Mouse (Mus musculus) stomach, embryonic 15.5 days (tissue): ENCODE measurements around the gene Ccdc162. TPM values are rescaled to one million over a fixed set of nuclear protein-coding genes. Genes with fewer than 3 reads are reported as not detected.

Source experiments
- ATAC-seq: fragments of 200-750 bp; cut with Nextera tagmentation; 2 replicates; pipeline ENCODE4 v1.8.0; 2017; ENCODE audit warnings: low read depth, moderate number of reproducible peaks, moderate TSS enrichment; ENCODE audit not compliant: insufficient read depth, low FRiP score
- H3K27ac ChIP-seq: fragments of 300-500 bp; sonication (generic); 2 replicates; pipeline ENCODE4 v1.5.1; 2015; ENCODE audit warnings: mild to moderate bottlenecking, inconsistent platforms
- H3K27me3 ChIP-seq: fragments of 300-500 bp; sonication (generic); replicated peaks from 2 replicates; pipeline ENCODE4 v1.6.1; 2015; ENCODE audit warnings: inconsistent platforms
- H3K36me3 ChIP-seq: fragments of 300-500 bp; sonication (generic); 2 replicates; pipeline ENCODE4 v1.6.1; 2015; ENCODE audit warnings: inconsistent platforms
- H3K4me1 ChIP-seq: fragments of 300-500 bp; sonication (generic); 2 replicates; pipeline ENCODE4 v1.6.1; 2015; ENCODE audit warnings: inconsistent platforms
- H3K4me2 ChIP-seq: fragments of 300-500 bp; sonication (generic); 2 replicates; pipeline ENCODE4 v1.6.1; 2015; ENCODE audit warnings: mild to moderate bottlenecking, inconsistent platforms
- H3K4me3 ChIP-seq: fragments of 300-500 bp; sonication (generic); replicated peaks from 2 replicates; pipeline ENCODE4 v1.5.1; 2015; ENCODE audit warnings: inconsistent platforms
- H3K9ac ChIP-seq: fragments of 300-500 bp; sonication (generic); 2 replicates; pipeline ENCODE4 v1.6.1; 2015; ENCODE audit warnings: inconsistent platforms
- H3K9me3 ChIP-seq: fragments of 300-500 bp; sonication (generic); 2 replicates; pipeline ENCODE4 v1.6.1; 2016; ENCODE audit warnings: inconsistent platforms
- WGBS: fragments of 180-500 bp; shearing (Covaris S2); methylation state at CpG from one replicate; pipeline ENCODE4 v1.1.7; 2015; 5-methylcytosine and 5-hydroxymethylcytosine counted together
- polyA plus RNA-seq: library from polyadenylated mRNA; unstranded; fragments of >200 nt; fragmentation: Nextera tagmentation; extraction: Ambion mirVana; gene quantifications from 2 replicates; pipeline ENCODE4 v1.2.1, GENCODE M21; 2015

The Ccdc162 gene
- polyA plus RNA-seq, 1 experiment from 2014 or later, result 0.96 TPM

- no peak for ATAC-seq
Measured at GRCm38 (mm10) chr10:41689941-41690887, 26.2 kb downstream of the Ccdc162 start.

GRCm38 (mm10) chr10:41684548-41684996, 31.9 kb downstream of the Ccdc162 start:
- Histone ChIP-seq H3K4me3 (no peak overlapping the region; the same call in 1 of the 2 replicates), H3K9me3 (no peaks in the 10 kb centered on the region), H3K27ac (peak overlapping the region; percentile 36; the same call in 1 of the 2 replicates), H3K4me1 (no peaks in the 10 kb centered on the region), H3K36me3 (no peaks in the 10 kb centered on the region), H3K9ac (no peak overlapping the region; the same call in 1 of the 2 replicates), H3K27me3 (no peaks in the 10 kb centered on the region; the same call in 1 of the 2 replicates), H3K4me2 (peak overlapping the region; percentile 46)
- ATAC-seq, result peak; percentile 75
- 4% methylated on average over 21 of the region's 21 CpGs for WGBS

More at GRCm38 (mm10) chr10:41689941-41690887, 26.2 kb downstream of the Ccdc162 start:
- peak overlapping the region; percentile 77 for H3K4me2 ChIP-seq
- H3K36me3 ChIP-seq, result no peaks in the 10 kb centered on the region
- H3K9me3 ChIP-seq, result no peaks in the 10 kb centered on the region
- 21% methylated on average over 24 of the region's 24 CpGs for WGBS
- H3K27me3 ChIP-seq, result no peaks in the 10 kb centered on the region
- H3K9ac ChIP-seq, result peak overlapping the region; percentile 11; the same call in 1 of the 2 replicates
- H3K27ac ChIP-seq, result no peak overlapping the region
- no peaks in the 10 kb centered on the region for H3K4me1 ChIP-seq
- peak overlapping the region; percentile 44 for H3K4me3 ChIP-seq

- Histone ChIP-seq H3K9ac (no peak overlapping the region), H3K36me3 (no peaks in the 10 kb centered on the region), H3K4me2 (no peak overlapping the region), H3K4me1 (peaks cover 6% of the 10 kb centered on the region), H3K4me3 (no peak overlapping the region), H3K27ac (no peak overlapping the region), H3K27me3 (no peaks in the 10 kb centered on the region; the same call in 1 of the 2 replicates), H3K9me3 (no peaks in the 10 kb centered on the region)
- ATAC-seq, result 0 out of 2 replicates have a peak, but pooled peaks have one; percentile 45
- 29% methylated on average over 16 of the region's 16 CpGs for WGBS
Measured at GRCm38 (mm10) chr10:41682546-41683393, 33.7 kb downstream of the Ccdc162 start.

- H3K4me2 ChIP-seq, result peak overlapping the region; percentile 46
- no peak for ATAC-seq
- H3K27me3 ChIP-seq, result no peaks in the 10 kb centered on the region; the same call in 1 of the 2 replicates
- 23% methylated on average over 18 of the region's 18 CpGs for WGBS
- H3K4me1 ChIP-seq, result peaks cover 10% of the 10 kb centered on the region
- no peak overlapping the region for H3K27ac ChIP-seq
- H3K36me3 ChIP-seq, result no peaks in the 10 kb centered on the region
- H3K9me3 ChIP-seq, result no peaks in the 10 kb centered on the region
- H3K4me3 ChIP-seq, result 0 out of 2 replicates have a peak overlapping the region, but pooled peaks have one; percentile 8
- H3K9ac ChIP-seq, result no peak overlapping the region
Measured at GRCm38 (mm10) chr10:41678746-41679360, 37.6 kb downstream of the Ccdc162 start.

- Histone ChIP-seq H3K9ac (no peak overlapping the region), H3K4me1 (peaks cover 10% of the 10 kb centered on the region), H3K27me3 (no peaks in the 10 kb centered on the region), H3K9me3 (no peaks in the 10 kb centered on the region), H3K4me2 (no peak overlapping the region), H3K4me3 (no peak overlapping the region), H3K36me3 (no peaks in the 10 kb centered on the region), H3K27ac (no peak overlapping the region)
- WGBS, result 68% methylated on average over 8 of the region's 8 CpGs
- ATAC-seq, result no peak
Measured at GRCm38 (mm10) chr10:41677396-41677795, 39.0 kb downstream of the Ccdc162 start.

GRCm38 (mm10) chr10:41676661-41677061, 39.8 kb downstream of the Ccdc162 start:
- Histone ChIP-seq H3K9ac (no peak overlapping the region), H3K4me3 (no peak overlapping the region), H3K27ac (no peak overlapping the region), H3K36me3 (no peaks in the 10 kb centered on the region), H3K9me3 (no peaks in the 10 kb centered on the region), H3K4me1 (peaks cover 10% of the 10 kb centered on the region), H3K4me2 (no peak overlapping the region), H3K27me3 (no peaks in the 10 kb centered on the region)
- ATAC-seq, result no peak
- WGBS, result 70% methylated on average over 6 of the region's 6 CpGs

- Histone ChIP-seq H3K36me3 (no peaks in the 10 kb centered on the region), H3K4me3 (no peak overlapping the region), H3K9me3 (no peaks in the 10 kb centered on the region), H3K4me1 (peaks cover 10% of the 10 kb centered on the region), H3K9ac (no peak overlapping the region), H3K27me3 (no peaks in the 10 kb centered on the region), H3K27ac (no peak overlapping the region), H3K4me2 (no peak overlapping the region)
- 70% methylated on average over 6 of the region's 6 CpGs for whole genome bisulfite sequencing
- no peak for ATAC-seq
Measured at GRCm38 (mm10) chr10:41675842-41676571, 40.4 kb downstream of the Ccdc162 start.

GRCm38 (mm10) chr10:41675243-41675642, 41.2 kb downstream of the Ccdc162 start:
- H3K9ac ChIP-seq, result no peak overlapping the region
- peaks cover 10% of the 10 kb centered on the region for H3K4me1 ChIP-seq
- H3K27ac ChIP-seq, result no peak overlapping the region
- ATAC-seq, result no peak
- no peaks in the 10 kb centered on the region for H3K36me3 ChIP-seq
- H3K4me2 ChIP-seq, result no peak overlapping the region
- H3K27me3 ChIP-seq, result no peaks in the 10 kb centered on the region
- H3K9me3 ChIP-seq, result no peaks in the 10 kb centered on the region
- no peak overlapping the region for H3K4me3 ChIP-seq
- 47% methylated on average over 6 of the region's 6 CpGs for WGBS

GRCm38 (mm10) chr10:41674362-41674761, 42.1 kb downstream of the Ccdc162 start:
- H3K4me3 ChIP-seq, result no peak overlapping the region
- no peak overlapping the region for H3K9ac ChIP-seq
- H3K27ac ChIP-seq, result no peak overlapping the region
- no peaks in the 10 kb centered on the region for H3K36me3 ChIP-seq
- no peak for ATAC-seq
- no peaks in the 10 kb centered on the region for H3K9me3 ChIP-seq
- no peaks in the 10 kb centered on the region for H3K27me3 ChIP-seq
- peaks cover 10% of the 10 kb centered on the region for H3K4me1 ChIP-seq
- H3K4me2 ChIP-seq, result no peak overlapping the region
- WGBS, result 75% methylated on average over 3 of the region's 3 CpGs

GRCm38 (mm10) chr10:41670196-41670595, 46.2 kb downstream of the Ccdc162 start:
- H3K4me1 ChIP-seq, result no peaks in the 10 kb centered on the region
- ATAC-seq, result no peak
- no peak overlapping the region for H3K9ac ChIP-seq
- H3K27ac ChIP-seq, result no peak overlapping the region
- H3K4me2 ChIP-seq, result no peak overlapping the region
- no peaks in the 10 kb centered on the region for H3K9me3 ChIP-seq
- H3K27me3 ChIP-seq, result no peaks in the 10 kb centered on the region
- WGBS, result 74% methylated on average over 5 of the region's 5 CpGs
- no peaks in the 10 kb centered on the region for H3K36me3 ChIP-seq
- H3K4me3 ChIP-seq, result no peak overlapping the region

GRCm38 (mm10) chr10:41665498-41665897, 50.9 kb downstream of the Ccdc162 start:
- no peaks in the 10 kb centered on the region for H3K27me3 ChIP-seq
- H3K9me3 ChIP-seq, result no peaks in the 10 kb centered on the region
- H3K4me1 ChIP-seq, result no peaks in the 10 kb centered on the region
- H3K27ac ChIP-seq, result no peak overlapping the region
- no peak overlapping the region for H3K4me3 ChIP-seq
- H3K4me2 ChIP-seq, result no peak overlapping the region
- H3K36me3 ChIP-seq, result no peaks in the 10 kb centered on the region
- no peak overlapping the region for H3K9ac ChIP-seq
- ATAC-seq, result no peak
- WGBS, result 82% methylated on average over 1 of the region's 1 CpGs
